Mouse (Mus musculus) midbrain, embryonic 13.5 days (tissue): Measurements from ENCODE around the gene Tep1. TPM values are rescaled to one million over a fixed set of nuclear protein-coding genes. Genes with fewer than 3 reads are reported as not detected.

Source experiments
- ATAC-seq: fragments of 200-750 bp; cut with Nextera tagmentation; 2 replicates; pipeline ENCODE4 v1.8.0; 2017; ENCODE audit warnings: mild to moderate bottlenecking, moderate TSS enrichment, moderate library complexity
- H3K27ac ChIP-seq: fragments of 300-500 bp; sonication (generic); 2 replicates; pipeline ENCODE4 v1.5.1; 2015; ENCODE audit warnings: inconsistent platforms, mild to moderate bottlenecking, moderate library complexity
- H3K27me3 ChIP-seq: fragments of 300-500 bp; sonication (generic); 2 replicates; pipeline ENCODE4 v1.6.1; 2015; ENCODE audit warnings: mild to moderate bottlenecking, inconsistent platforms
- H3K36me3 ChIP-seq: fragments of 300-500 bp; sonication (generic); 2 replicates; pipeline ENCODE4 v1.6.1; 2015; ENCODE audit warnings: mild to moderate bottlenecking, inconsistent platforms
- H3K4me1 ChIP-seq: fragments of 300-500 bp; sonication (generic); replicated peaks from 2 replicates; pipeline ENCODE4 v1.6.1; 2015; ENCODE audit warnings: inconsistent platforms
- H3K4me2 ChIP-seq: fragments of 300-500 bp; sonication (generic); replicated peaks from 2 replicates; pipeline ENCODE4 v1.6.1; 2015; ENCODE audit warnings: moderate library complexity, mild to moderate bottlenecking, inconsistent platforms
- H3K4me3 ChIP-seq: fragments of 300-500 bp; sonication (generic); replicated peaks from 2 replicates; pipeline ENCODE4 v1.5.1; 2015; ENCODE audit warnings: mild to moderate bottlenecking, inconsistent platforms
- H3K9ac ChIP-seq: fragments of 300-500 bp; sonication (generic); replicated peaks from 2 replicates; pipeline ENCODE4 v1.6.1; 2015; ENCODE audit warnings: mild to moderate bottlenecking, inconsistent platforms
- H3K9me3 ChIP-seq: fragments of 300-500 bp; sonication (generic); 2 replicates; pipeline ENCODE4 v1.6.1; 2016; ENCODE audit warnings: mild to moderate bottlenecking, inconsistent platforms
- WGBS: fragments of 180-500 bp; shearing (Covaris S2); methylation state at CpG from one replicate; pipeline ENCODE4 v1.1.7; 2015; 5-methylcytosine and 5-hydroxymethylcytosine counted together
- polyA plus RNA-seq: library from polyadenylated mRNA; unstranded; fragments of >200 nt; fragmentation: Nextera tagmentation; extraction: Ambion mirVana; gene quantifications from 2 replicates; pipeline ENCODE4 v1.2.1, GENCODE M21; 2015

Gene Tep1
- polyA plus RNA-seq, 1 experiment from 2014 or later: 4.5 TPM

GRCm38 (mm10) chr14:50802843-50803562, 67.4 kb downstream of the Tep1 start:
- no peak overlapping the region for H3K9ac ChIP-seq
- H3K4me2 ChIP-seq: no peak overlapping the region
- H3K4me1 ChIP-seq: peaks cover 2% of the 10 kb centered on the region; the same call in 1 of the 2 replicates
- H3K9me3 ChIP-seq: no peaks in the 10 kb centered on the region
- no peak for ATAC-seq
- 68% methylated on average over 4 of the region's 4 CpGs for WGBS
- H3K36me3 ChIP-seq: no peaks in the 10 kb centered on the region
- H3K4me3 ChIP-seq: no peak overlapping the region
- H3K27ac ChIP-seq: no peak overlapping the region
- no peaks in the 10 kb centered on the region for H3K27me3 ChIP-seq

- Histone ChIP-seq H3K9me3 (no peaks in the 10 kb centered on the region), H3K36me3 (no peaks in the 10 kb centered on the region), H3K9ac (no peak overlapping the region), H3K4me3 (no peak overlapping the region), H3K27ac (no peak overlapping the region), H3K4me1 (peaks cover 2% of the 10 kb centered on the region; the same call in 1 of the 2 replicates), H3K27me3 (no peaks in the 10 kb centered on the region), H3K4me2 (no peak overlapping the region)
- no peak for ATAC-seq
- 88% methylated on average over 6 of the region's 6 CpGs for whole genome bisulfite sequencing
These were observed 67.9 kb downstream of the Tep1 start for GRCm38 (mm10) chr14:50802441-50802840.

- no peaks in the 10 kb centered on the region for H3K36me3 ChIP-seq
- no peak overlapping the region for H3K4me3 ChIP-seq
- 4% methylated on average over 3 of the region's 3 CpGs for WGBS
- H3K9me3 ChIP-seq: no peaks in the 10 kb centered on the region
- H3K4me1 ChIP-seq: 0 out of 2 replicates have a peak, but pooled peaks cover 2% of the 10 kb centered on the region
- no peak overlapping the region for H3K4me2 ChIP-seq
- H3K27me3 ChIP-seq: no peaks in the 10 kb centered on the region
- peak; percentile 56; the same call in 1 of the 2 replicates for ATAC-seq
- no peak overlapping the region for H3K27ac ChIP-seq
- H3K9ac ChIP-seq: no peak overlapping the region
These were observed 70.7 kb downstream of the Tep1 start for GRCm38 (mm10) chr14:50799502-50800259.

- Histone ChIP-seq H3K27ac (no peak overlapping the region), H3K27me3 (no peaks in the 10 kb centered on the region), H3K4me3 (no peak overlapping the region), H3K4me1 (0 out of 2 replicates have a peak, but pooled peaks cover 2% of the 10 kb centered on the region), H3K4me2 (no peak overlapping the region), H3K36me3 (no peaks in the 10 kb centered on the region), H3K9ac (no peak overlapping the region), H3K9me3 (no peaks in the 10 kb centered on the region)
- ATAC-seq: no peak
- 58% methylated on average over 2 of the region's 2 CpGs for WGBS
These were observed 71.8 kb downstream of the Tep1 start for GRCm38 (mm10) chr14:50798512-50798911.

- H3K36me3 ChIP-seq: no peaks in the 10 kb centered on the region
- H3K9me3 ChIP-seq: no peaks in the 10 kb centered on the region
- no peak for ATAC-seq
- no peak overlapping the region for H3K4me3 ChIP-seq
- H3K27me3 ChIP-seq: no peaks in the 10 kb centered on the region
- H3K27ac ChIP-seq: no peak overlapping the region
- H3K4me1 ChIP-seq: 0 out of 2 replicates have a peak, but pooled peaks cover 2% of the 10 kb centered on the region
- 88% methylated on average over 1 of the region's 1 CpGs for WGBS
- no peak overlapping the region for H3K9ac ChIP-seq
- no peak overlapping the region for H3K4me2 ChIP-seq
These were observed 73.9 kb downstream of the Tep1 start for GRCm38 (mm10) chr14:50796464-50796863.

GRCm38 (mm10) chr14:50795965-50796364, 74.4 kb downstream of the Tep1 start:
- H3K4me2 ChIP-seq: no peak overlapping the region
- no peak overlapping the region for H3K9ac ChIP-seq
- 0 out of 2 replicates have a peak, but pooled peaks cover 2% of the 10 kb centered on the region for H3K4me1 ChIP-seq
- H3K4me3 ChIP-seq: no peak overlapping the region
- 86% methylated on average over 4 of the region's 4 CpGs for WGBS
- H3K9me3 ChIP-seq: no peaks in the 10 kb centered on the region
- no peak for ATAC-seq
- no peaks in the 10 kb centered on the region for H3K27me3 ChIP-seq
- no peak overlapping the region for H3K27ac ChIP-seq
- H3K36me3 ChIP-seq: no peaks in the 10 kb centered on the region

- 0 out of 2 replicates have a peak, but pooled peaks cover 2% of the 10 kb centered on the region for H3K4me1 ChIP-seq
- H3K27me3 ChIP-seq: no peaks in the 10 kb centered on the region
- no peak overlapping the region for H3K4me3 ChIP-seq
- no peak overlapping the region for H3K27ac ChIP-seq
- 96% methylated on average over 24 of the region's 24 CpGs for WGBS
- no peak overlapping the region for H3K9ac ChIP-seq
- no peaks in the 10 kb centered on the region for H3K9me3 ChIP-seq
- no peaks in the 10 kb centered on the region for H3K36me3 ChIP-seq
- no peak overlapping the region for H3K4me2 ChIP-seq
- ATAC-seq: no peak
These were observed 75.0 kb downstream of the Tep1 start for GRCm38 (mm10) chr14:50795261-50795935.

- ATAC-seq: no peak
- H3K4me3 ChIP-seq: no peak overlapping the region
- no peak overlapping the region for H3K27ac ChIP-seq
- H3K4me1 ChIP-seq: peaks cover 15% of the 10 kb centered on the region
- WGBS: 11% methylated on average over 2 of the region's 2 CpGs
- H3K36me3 ChIP-seq: no peaks in the 10 kb centered on the region
- no peak overlapping the region for H3K9ac ChIP-seq
- H3K27me3 ChIP-seq: no peaks in the 10 kb centered on the region
- H3K9me3 ChIP-seq: no peaks in the 10 kb centered on the region
- H3K4me2 ChIP-seq: no peak overlapping the region
These were observed 82.2 kb downstream of the Tep1 start for GRCm38 (mm10) chr14:50788157-50788556.

GRCm38 (mm10) chr14:50785251-50785637, 85.1 kb downstream of the Tep1 start, which contains the start of gene Ttc5:
Gene Ttc5, minus strand, starts transcription at chr14:50785519.
- Histone ChIP-seq H3K27me3 (no peaks in the 10 kb centered on the region), H3K4me2 (peak within 1 kb of the TSS; percentile 62), H3K36me3 (peaks cover 16% of the 10 kb centered on the region), H3K27ac (peak within 1 kb of the TSS; percentile 81), H3K9me3 (no peaks in the 10 kb centered on the region), H3K4me3 (peak within 1 kb of the TSS; percentile 82), H3K4me1 (peaks cover 17% of the 10 kb centered on the region), H3K9ac (peak within 1 kb of the TSS; percentile 81)
- peak; percentile 96 for ATAC-seq
- WGBS: under 1% methylated on average over 21 of the region's 21 CpGs

- Histone ChIP-seq H3K27ac (peak overlapping the region; percentile 81), H3K9me3 (no peaks in the 10 kb centered on the region), H3K27me3 (no peaks in the 10 kb centered on the region), H3K9ac (peak overlapping the region; percentile 81), H3K4me2 (peak overlapping the region; percentile 62), H3K36me3 (peaks cover 17% of the 10 kb centered on the region), H3K4me3 (peak overlapping the region; percentile 82), H3K4me1 (peaks cover 17% of the 10 kb centered on the region)
- WGBS: 27% methylated on average over 16 of the region's 16 CpGs
- ATAC-seq: no peak
These were observed 85.7 kb downstream of the Tep1 start for GRCm38 (mm10) chr14:50784391-50785250.

GRCm38 (mm10) chr14:50782166-50782565, 88.2 kb downstream of the Tep1 start:
- peaks cover 29% of the 10 kb centered on the region for H3K36me3 ChIP-seq
- no peak overlapping the region for H3K9ac ChIP-seq
- no peak overlapping the region for H3K4me3 ChIP-seq
- no peak overlapping the region for H3K27ac ChIP-seq
- ATAC-seq: no peak
- no peaks in the 10 kb centered on the region for H3K9me3 ChIP-seq
- H3K27me3 ChIP-seq: no peaks in the 10 kb centered on the region
- H3K4me1 ChIP-seq: peaks cover 17% of the 10 kb centered on the region
- WGBS: 100% methylated on average over 3 of the region's 3 CpGs
- H3K4me2 ChIP-seq: no peak overlapping the region
